In the genomic region with DNA sequence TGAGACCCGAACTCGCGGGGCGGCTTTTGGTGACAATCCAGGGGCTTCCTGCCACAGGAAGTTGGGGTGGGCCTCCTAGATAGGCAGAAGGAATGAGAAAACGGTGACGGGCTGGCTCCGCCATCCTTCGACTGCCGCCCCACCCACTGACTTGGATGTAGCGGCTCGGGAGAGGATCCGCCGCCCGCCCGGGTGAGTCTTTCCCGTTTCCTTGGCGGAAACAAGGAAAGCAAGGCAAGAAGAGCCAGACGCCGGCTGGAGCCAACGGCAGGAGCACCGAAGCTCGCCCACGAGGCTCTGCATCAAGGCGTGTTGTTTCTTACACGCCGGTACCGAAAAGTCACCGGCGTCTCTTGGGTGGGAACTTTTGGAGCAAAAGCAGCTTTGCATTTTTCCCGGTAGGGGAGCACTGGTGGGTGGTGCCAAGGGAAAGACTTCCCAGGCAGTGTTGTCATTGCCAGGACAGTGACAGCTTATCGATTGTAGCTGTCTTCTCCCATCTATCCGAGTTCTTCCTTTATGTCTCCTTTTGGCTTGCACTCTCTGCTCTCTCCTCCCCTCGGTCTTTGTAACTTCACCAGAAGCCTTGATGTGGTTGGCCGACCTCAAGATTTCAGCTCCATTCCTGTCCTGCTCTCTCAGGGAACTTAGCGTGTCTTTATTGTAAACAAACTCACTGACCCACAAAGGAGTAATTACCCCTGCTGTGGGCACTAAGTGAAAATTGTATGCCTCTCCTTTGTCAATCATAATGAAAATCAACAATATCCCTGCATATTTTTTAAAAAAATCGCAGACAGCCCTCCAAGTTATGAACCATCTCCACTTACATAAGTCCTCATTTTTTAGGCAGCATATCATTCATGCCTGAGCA, we compare ENCODE assay signal across 1 mouse cellular context.
TF ChIP-seq lines count a peak whose summit lies in the region.

No protein-coding gene starts in this region.

TF ChIP-seq in myocyte, 11 proteins besides CTCF, POLR2A, EP300 and RAD21 (continued from another document):
- TF ChIP-seq CEBPB (IDR thresholded peaks at IDR 0.05; ENCODE audit: insufficient read depth, poor library complexity, severe bottlenecking) = no peak
- TF ChIP-seq MYOD1 (IDR thresholded peaks at IDR 0.05; ENCODE audit: control insufficient read depth in 1 of 3, insufficient read length in 2 of 3, low read depth in 2 of 3) = no peak
- no peak for TF ChIP-seq TCF3 (IDR thresholded peaks at IDR 0.05; ENCODE audit: insufficient read length, low read depth)
